Mouse (Mus musculus) spleen, embryonic (tissue): ENCODE measurements around the gene Adm2.

Experiments
- CTCF ChIA-PET: fragments of 350-600 bp; sonication (Branson Sonifier 250); formaldehyde crosslinking; loops from one replicate; lab custom pipeline; 2022; lab: Charles Lee

The Adm2 gene

GRCm38 (mm10) chr15:89322670-89323522 lies at the start of gene Adm2:
Gene Adm2, plus strand, starts transcription at chr15:89322720.
- CTCF ChIA-PET: interaction anchor here (0.6 kb wide), 1 partner anchor 17 kb away, joined by 3 read pairs; no protein-coding TSS in a partner anchor

DNA sequence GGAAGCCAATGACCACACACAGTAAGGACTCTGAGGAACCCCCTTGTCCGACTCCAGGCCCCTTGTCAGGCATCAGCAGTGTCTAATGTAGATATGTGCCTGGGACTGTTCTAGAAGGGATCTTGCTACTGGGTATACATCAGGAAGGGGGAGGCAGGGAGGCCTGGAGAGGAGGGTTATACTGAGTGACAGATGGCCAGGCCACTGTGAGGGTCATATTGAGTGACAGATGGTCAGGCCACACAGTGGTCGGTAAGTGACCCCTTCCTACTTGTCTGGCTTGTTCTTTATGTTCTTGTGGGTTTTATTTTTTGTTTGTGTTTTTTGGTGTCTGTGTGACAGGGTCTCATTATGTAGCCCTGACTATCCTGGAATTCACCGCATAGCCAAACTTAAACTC lies 47.0 kb upstream of the Adm2 start:
- CTCF ChIA-PET: no interaction called here

DNA sequence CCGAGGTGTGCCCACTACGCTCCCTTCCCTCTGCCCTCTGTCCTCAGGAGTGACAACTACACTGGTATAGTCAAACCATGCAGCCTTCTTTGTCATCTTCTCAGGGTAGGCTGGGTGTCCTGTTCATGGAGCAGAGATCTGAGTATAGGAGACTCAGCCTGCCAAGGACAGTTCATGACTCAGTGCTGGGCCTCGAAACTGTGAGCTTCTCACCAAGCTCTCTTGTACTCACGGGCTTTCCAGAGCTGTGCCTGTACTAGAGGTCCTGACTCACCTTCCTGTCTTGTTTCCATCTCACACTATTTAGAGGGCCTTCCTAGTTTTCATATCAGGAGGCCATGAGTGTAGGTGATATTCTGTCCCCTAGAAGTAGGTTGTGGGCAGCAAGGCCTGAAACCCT lies 45.2 kb upstream of the Adm2 start:
- CTCF ChIA-PET: no interaction called here

- CTCF ChIA-PET: no interaction called here
Measured at GRCm38 (mm10) chr15:89282546-89282945, 40.0 kb upstream of the Adm2 start.

DNA sequence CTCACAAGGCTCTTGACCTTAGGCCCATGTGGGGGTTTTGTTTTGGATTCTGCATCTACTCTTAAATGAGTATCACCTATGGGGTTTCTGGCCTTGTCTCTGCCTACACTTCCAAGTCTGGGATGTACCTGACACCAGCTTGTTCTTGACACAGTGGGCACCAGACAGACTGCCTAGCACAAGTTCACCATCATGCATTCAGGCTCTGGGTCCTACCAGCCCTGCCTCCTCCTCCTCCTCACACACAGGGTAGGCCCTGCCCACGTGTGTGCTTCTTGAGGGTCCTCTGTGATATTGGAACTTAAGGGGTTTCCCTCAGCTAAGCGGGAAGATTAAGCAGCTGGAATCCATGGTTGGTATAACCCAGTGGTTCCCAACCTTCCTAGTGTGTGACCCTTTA lies 38.4 kb upstream of the Adm2 start:
- CTCF ChIA-PET: no interaction called here

GRCm38 (mm10) chr15:89285004-89285403 lies 37.5 kb upstream of the Adm2 start:
- CTCF ChIA-PET: interaction anchor here (0.6 kb wide), 1 partner anchor 150 kb away, joined by 9 read pairs; no protein-coding TSS in a partner anchor

DNA sequence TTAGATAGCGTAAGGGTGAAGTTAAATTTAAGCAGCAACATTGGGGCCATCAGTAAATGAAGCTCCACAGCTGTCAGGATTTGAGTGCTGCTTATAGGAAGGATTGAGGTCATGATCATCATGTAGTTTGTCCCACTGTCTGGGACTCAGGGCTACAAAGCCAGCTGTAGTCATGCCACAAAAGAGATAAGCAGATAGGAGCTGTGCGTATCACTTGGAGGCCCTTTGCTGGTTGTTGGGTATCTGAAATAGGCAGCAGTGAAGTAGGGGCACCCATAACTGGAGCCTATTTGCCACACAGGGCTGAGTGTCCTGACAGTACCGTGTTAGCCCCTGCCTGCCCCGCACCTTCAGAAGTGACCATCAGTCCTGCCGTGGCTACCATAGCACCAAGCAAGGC lies 37.0 kb upstream of the Adm2 start:
- CTCF ChIA-PET: no interaction called here

GRCm38 (mm10) chr15:89286114-89286513 lies 36.4 kb upstream of the Adm2 start:
- CTCF ChIA-PET: no interaction called here

GRCm38 (mm10) chr15:89286582-89286981 lies 35.9 kb upstream of the Adm2 start:
- CTCF ChIA-PET: no interaction called here

DNA sequence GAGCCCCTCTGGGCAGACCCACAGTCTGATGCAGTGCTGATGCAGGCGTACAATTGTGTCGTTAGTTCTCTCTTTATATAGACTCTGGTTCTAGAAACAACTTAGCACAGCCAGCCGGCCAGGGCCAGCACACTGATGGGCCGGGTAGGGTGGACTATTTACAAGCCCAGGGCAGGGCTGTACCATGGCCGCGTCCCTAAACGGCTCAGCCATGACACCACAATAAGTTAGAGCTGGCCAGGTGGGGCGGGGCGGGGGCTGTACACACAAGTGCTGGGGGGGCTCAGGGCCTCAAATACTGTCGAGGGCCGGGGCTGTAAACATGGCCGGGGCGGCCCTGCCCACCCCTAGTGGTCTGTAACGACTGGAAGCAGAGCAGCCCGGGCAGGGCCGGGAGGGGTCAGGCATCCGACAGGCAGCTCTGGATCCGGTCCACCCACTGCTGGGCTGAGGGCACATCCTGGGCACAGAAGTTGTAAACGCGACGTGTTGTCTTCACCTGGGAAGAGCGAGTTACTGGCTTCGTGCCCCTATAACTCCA lies 34.2 kb upstream of the Adm2 start:
- CTCF ChIA-PET: no interaction called here

- CTCF ChIA-PET: interaction anchor here (0.6 kb wide), 1 partner anchor 143 kb away, joined by 3 read pairs; no protein-coding TSS in a partner anchor
Measured at GRCm38 (mm10) chr15:89289455-89289854, 33.1 kb upstream of the Adm2 start.

- CTCF ChIA-PET: interaction anchor here (0.7 kb wide), 1 partner anchor 77 kb away, joined by 9 read pairs; no protein-coding TSS in a partner anchor
Measured at GRCm38 (mm10) chr15:89291521-89291920, 31.0 kb upstream of the Adm2 start.

GRCm38 (mm10) chr15:89292795-89293194 lies 29.7 kb upstream of the Adm2 start:
- CTCF ChIA-PET: no interaction called here

GRCm38 (mm10) chr15:89293778-89294177 lies 28.7 kb upstream of the Adm2 start:
- CTCF ChIA-PET: no interaction called here

- CTCF ChIA-PET: no interaction called here
Measured at GRCm38 (mm10) chr15:89295580-89296165, 26.8 kb upstream of the Adm2 start.

DNA sequence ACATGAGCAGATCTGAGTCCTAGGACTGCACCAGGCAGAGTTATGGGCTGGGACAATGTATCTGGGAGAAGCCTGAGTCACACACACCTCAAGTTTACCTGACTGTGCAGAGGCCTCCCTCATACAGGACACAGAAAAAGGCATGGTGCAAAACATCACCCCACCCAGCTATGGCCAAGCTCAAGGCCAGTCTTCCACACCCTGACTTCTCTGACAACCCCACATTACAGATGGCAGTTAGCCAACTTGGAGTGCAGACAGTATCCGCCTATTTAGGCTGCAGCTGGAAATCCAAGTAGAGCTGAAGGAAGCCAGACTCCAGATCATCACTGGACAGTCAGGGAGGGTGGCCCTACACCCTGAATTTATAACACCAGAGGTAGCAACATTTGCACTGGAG lies 26.1 kb upstream of the Adm2 start:
- CTCF ChIA-PET: no interaction called here

DNA sequence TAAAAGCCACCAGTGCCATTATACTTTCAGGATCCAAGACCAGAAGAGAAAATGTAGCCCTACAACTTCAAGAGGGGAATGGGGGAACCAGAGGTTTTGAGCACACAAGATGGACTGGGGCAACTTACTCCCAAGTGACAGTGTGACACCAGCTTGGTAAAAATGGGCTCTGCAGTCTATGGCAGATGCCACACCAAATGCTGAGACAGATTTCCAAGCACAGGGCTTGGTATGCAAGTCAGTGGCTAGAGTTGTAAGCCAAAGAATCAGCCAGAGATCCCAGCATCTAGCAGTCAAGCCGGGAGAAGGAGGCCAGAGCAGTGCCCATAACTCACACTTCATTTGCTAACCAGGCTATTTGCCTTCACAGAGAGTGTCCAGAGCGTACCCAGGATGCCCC lies 24.8 kb upstream of the Adm2 start:
- CTCF ChIA-PET: no interaction called here

DNA sequence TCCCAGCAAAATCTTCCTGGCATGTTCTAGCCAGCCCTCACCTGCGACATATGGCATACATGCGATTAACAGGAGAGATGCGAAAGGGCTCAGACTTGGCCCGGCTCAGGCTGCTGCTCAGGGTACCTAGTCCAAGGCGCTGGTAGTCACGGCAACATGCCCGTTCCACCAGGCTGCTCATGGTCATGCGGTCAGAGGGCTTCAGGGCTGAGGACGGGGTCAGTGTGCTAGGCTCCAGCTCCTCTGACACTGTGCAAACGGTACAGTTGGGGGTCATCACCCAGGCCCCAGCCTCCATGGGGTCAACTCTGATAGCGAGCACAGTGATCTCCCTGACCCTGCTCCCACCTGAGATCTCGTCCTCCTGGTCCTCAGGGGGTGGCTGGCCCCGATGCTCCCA lies 22.3 kb upstream of the Adm2 start:
- CTCF ChIA-PET: no interaction called here

DNA sequence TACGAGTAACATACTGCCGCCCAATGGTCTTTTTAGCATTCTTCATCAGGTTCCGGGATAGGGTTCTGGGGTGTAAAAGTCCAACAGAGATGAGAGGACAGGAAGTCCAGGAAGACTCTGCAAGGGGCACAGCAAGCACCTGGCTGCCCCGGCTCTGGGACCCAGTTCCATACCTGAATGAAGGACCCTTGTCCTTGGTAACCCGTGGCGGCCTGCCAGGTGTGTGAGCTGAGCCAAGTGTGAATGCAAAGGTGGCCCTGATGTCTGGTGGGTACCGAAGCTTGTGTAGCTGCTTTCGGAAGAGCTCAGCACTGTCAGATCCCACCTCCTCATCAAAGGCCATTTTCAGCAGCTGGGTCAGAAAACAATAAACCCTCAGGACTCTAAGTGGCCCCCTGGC lies 21.9 kb upstream of the Adm2 start:
- CTCF ChIA-PET: no interaction called here

GRCm38 (mm10) chr15:89305966-89306365 lies 16.6 kb upstream of the Adm2 start:
- CTCF ChIA-PET: no interaction called here

DNA sequence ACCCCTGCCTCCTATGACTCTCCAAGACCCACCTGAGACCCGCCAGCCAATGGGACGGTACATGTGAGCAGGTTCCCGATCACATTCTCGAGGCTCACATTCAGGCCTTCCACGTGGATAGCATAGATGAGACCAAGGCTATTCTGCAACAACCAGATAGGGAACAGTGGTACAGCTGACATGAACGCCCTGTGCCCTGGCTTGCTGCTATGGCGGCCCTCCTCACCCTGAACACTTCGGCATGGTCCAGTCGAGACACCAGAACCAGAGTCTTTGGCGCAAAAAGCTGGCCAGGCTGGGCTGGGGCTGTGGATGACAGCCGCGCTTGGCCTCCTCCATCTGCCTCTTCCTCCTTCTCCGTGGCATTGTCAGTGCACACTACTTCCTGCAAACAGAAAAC lies 15.1 kb upstream of the Adm2 start:
- CTCF ChIA-PET: no interaction called here

DNA sequence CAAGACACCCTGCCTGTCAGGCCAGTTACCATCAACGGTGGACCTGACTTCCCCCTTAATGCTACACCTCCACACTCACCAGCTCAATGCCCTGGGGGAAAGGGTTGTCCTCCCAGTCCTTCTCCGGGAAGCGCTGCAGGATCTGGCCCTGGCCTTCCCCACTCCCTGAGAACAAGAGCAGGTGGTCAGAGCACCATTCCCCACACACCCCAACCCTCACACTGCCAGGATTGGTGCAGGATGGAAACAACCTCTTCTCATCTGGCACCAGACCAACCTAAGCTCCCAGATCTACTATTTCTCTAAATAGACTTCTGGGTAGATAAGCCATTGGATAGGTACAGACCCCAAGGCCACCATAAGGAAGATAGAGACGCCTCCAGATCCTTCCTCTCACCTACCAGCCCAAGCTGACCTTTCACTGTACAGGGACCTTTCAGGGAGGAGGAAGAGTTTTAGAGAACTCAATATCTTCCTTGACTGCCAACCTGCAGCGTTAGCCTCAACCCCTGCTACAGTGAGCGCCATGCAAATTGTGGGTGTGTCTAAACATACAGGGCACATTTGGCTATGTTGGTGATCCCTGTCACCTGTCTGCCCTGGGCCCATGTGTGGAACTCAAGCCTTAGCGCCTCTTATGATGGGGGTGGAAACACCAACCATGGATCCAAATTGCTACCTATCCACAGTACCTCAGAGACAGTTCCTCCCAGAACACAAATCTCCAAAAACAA lies 13.9 kb upstream of the Adm2 start:
- CTCF ChIA-PET: no interaction called here
